In the genomic region with DNA sequence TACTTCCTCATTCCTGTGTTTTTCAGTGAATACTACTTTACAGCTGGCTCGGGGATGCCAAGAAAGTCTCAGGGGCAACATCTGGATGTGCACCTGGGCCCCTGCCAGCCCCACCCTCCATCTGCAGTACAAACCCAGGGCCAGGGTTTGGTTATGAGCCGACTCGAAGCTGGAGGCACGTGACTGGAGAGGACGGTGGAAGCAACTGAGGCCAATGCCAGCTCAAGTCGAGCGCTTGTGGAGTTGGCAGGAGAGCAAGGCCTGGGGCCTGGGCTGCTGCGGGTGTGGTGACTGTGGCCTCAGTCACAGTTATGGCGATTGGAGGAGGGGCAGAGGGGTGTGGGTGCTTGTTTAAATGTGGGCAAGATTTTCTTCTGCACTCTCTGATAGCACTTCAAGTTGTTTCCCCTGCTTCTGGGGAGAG, we compare ENCODE assay signal across 11 mouse cellular contexts. TPM values are rescaled to one million over a fixed set of nuclear protein-coding genes. Genes with fewer than 3 reads are reported as not detected.
A peak's percentile ranks its signal among the peaks of the same experiment; 100 is the strongest.
DNase-seq lines count a peak whose midpoint lies in the region; ATAC-seq lines count a peak whose summit lies in the region.
"Had no signal": no experiment of that assay in that cellular context is flagged by ENCODE, and none has a peak within 500 bp of the region (broad histone marks: within the 10 kb centered on the region; RNA-seq: fewer than 3 reads in every experiment).

No protein-coding gene starts in this region.

- H3K4me1 ChIP-seq in liver, embryonic 12.5 days = peaks cover 52% of the 10 kb centered on the region
- H3K4me1 ChIP-seq: neural tube, embryonic 13.5 days had no signal

- no peak overlapping the region for H3K4me3 ChIP-seq in liver, embryonic 12.5 days
- H3K4me3 ChIP-seq: heart, embryonic 13.5 days; neural tube, embryonic 13.5 days had no signal

- H3K4me2 ChIP-seq in liver, embryonic 12.5 days = no peak overlapping the region
- H3K4me2 ChIP-seq: heart, embryonic 13.5 days; neural tube, embryonic 13.5 days had no signal

- ATAC-seq in liver, embryonic 12.5 days = peak; percentile 50
- ATAC-seq: forebrain, embryonic 16.5 days had no signal

- H3K9me3 ChIP-seq in liver, embryonic 12.5 days (replicated peaks) = no peaks in the 10 kb centered on the region
- H3K9me3 ChIP-seq: heart, embryonic 13.5 days; neural tube, embryonic 13.5 days had no signal

- no peaks in the 10 kb centered on the region for H3K27me3 ChIP-seq in liver, embryonic 12.5 days (replicated peaks)
- H3K27me3 ChIP-seq: heart, embryonic 13.5 days; neural tube, embryonic 13.5 days had no signal

- DNase-seq in heart, adult 11 months = peak; percentile 92
- no peak for DNase-seq in heart, postnatal 4 days
- DNase-seq in adrenal gland, postnatal 36 days = peak; percentile 27 to 62
- DNase-seq in thymus, postnatal 0 days (ENCODE audit: low spot score) = peak; percentile 57
- DNase-seq in embryo, embryonic 10.5 days (ENCODE audit: low spot score) = no peak
- no peak for DNase-seq in right cerebral cortex, postnatal 25 days
- DNase-seq in layer of hippocampus, postnatal 25 days (ENCODE audit: extremely low spot score in 1 of 2, low spot score in 1 of 2) = no peak

- peak overlapping the region; percentile 36; the same call in 1 of the 2 replicates for H3K27ac ChIP-seq in liver, embryonic 12.5 days
- H3K27ac ChIP-seq: heart, embryonic 13.5 days; neural tube, embryonic 13.5 days had no signal

- WGBS in liver, embryonic 12.5 days (ENCODE audit: insufficient replicate concordance) = 23% methylated on average over 9 of the region's 9 CpGs

- H3K36me3 ChIP-seq in liver, embryonic 12.5 days = no peaks in the 10 kb centered on the region
- H3K36me3 ChIP-seq: heart, embryonic 13.5 days; neural tube, embryonic 13.5 days had no signal

- no peak overlapping the region for H3K9ac ChIP-seq in liver, embryonic 12.5 days
- H3K9ac ChIP-seq: heart, embryonic 13.5 days; neural tube, embryonic 13.5 days had no signal

RNA-seq across cellular contexts. Expression of a gene that starts 27.4 kb away (rescaled TPM):
- 10 to 100 TPM; 25.7 to 32.4 TPM for total RNA-seq in heart, postnatal 4 days (2021)
- total RNA-seq in adrenal gland, postnatal 36 days (2021) = 10 to 100 TPM; 10.9 to 19.1 TPM
- 4.0 and 4.3 TPM in 2 replicates for polyA plus RNA-seq in liver, embryonic 12.5 days (2016; fragmentation: Nextera tagmentation; extraction: Ambion mirVana)
- polyA plus RNA-seq in thymus, postnatal 0 days (2015; fragmentation: Nextera tagmentation; extraction: Ambion mirVana) = 9.9 TPM in 2 replicates
- total RNA-seq in layer of hippocampus, postnatal 25 days (2021) = under 1 TPM; 0.47 to 0.73 TPM

Comparison
In these comparisons a context has a peak if more than half of its experiments do, and no peak if none do; other contexts are left out.
1. DNase-seq: peak in heart, adult 11 months (single experiment), adrenal gland, postnatal 36 days (2 of 2) and thymus, postnatal 0 days (single experiment); none in heart, postnatal 4 days (single experiment), embryo, embryonic 10.5 days (single experiment), right cerebral cortex, postnatal 25 days (single experiment) and layer of hippocampus, postnatal 25 days (0 of 2).
2. RNA of a gene that starts 27.4 kb away (total RNA-seq): 25.7 to 32.4 TPM in heart, postnatal 4 days and 10.9 to 19.1 TPM in adrenal gland, postnatal 36 days; 0.47 to 0.73 TPM in layer of hippocampus, postnatal 25 days; every median in the first group is over 4 times any median in the second.